Mouse (Mus musculus): Measurements from ENCODE around the gene Ift20. TPM values are rescaled to one million over a fixed set of nuclear protein-coding genes. Genes with fewer than 3 reads are reported as not detected.

Ift20 gene
- total RNA-seq (2017) = 150 and 174 TPM in 2 replicates

DNA sequence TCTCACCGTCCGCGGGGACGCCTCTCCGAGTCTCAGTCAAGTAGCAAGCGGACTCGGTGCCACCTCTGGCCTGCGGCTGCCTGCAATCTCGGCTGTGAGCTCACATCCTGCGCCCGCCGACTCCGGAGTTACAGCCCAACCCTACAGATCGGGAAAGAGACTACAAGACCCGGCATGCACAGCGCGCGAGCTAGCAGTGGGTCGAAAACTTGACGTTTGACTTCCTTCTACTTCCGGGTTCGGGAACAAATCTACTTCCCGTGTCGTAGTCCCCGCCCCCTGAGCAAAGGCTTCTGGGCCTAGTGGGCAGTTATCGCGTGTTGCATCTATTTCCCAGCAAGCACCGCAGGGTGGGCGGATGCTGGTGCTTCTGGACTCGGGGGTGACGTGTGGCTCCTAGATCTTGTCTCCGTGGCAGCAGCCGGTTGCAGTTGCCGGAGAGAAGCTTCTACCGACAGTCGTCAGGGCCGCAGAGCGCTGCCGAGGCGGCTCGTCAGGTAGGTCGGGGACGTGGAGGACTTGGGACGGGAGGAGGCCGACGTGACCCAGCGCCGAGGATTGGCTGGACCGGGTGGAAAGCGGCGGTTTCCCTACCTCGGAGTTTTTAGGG lies at the start of gene Ift20, which contains the start of gene Tnfaip1:
TSS of gene Ift20 (plus strand) at position 282 of the 610 bp plus-strand sequence.
TSS of gene Tnfaip1 (minus strand) at position 253 of the 610 bp plus-strand sequence.
- peak; percentile 95 for ATAC-seq (replicated peaks; ENCODE audit: low read depth, poor library complexity, severe bottlenecking)

GRCm38 (mm10) chr11:78488168-78488567 lies 48.0 kb upstream of the Ift20 start:
- peak; percentile 86 for ATAC-seq (replicated peaks; ENCODE audit: low read depth, poor library complexity, severe bottlenecking)

DNA sequence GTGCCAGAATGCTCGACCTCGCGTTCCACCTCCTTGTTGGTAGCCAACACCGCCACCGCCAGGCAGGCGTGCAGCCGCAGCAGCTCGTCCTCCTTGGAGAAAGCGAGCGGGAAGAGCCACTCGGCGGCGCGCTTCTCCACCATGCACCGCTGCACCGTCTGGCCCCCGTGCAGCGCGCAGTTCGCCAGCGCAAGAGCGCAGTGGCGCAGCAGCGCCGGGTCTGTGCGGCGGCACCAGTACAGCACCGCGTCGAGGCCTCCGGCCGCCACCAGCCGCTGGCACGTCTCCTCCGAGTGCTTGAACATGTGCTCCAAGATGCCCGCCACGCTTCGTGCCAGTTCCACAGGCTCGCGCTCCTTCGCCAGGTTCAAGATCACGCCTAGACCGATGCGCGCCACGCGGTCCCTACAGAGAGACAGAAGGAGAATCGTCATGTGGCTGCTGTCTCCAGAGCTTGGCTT lies 45.4 kb upstream of the Ift20 start:
- ATAC-seq (replicated peaks; ENCODE audit: low read depth, poor library complexity, severe bottlenecking) = peak; percentile 46

GRCm38 (mm10) chr11:78495904-78496303 lies 40.3 kb upstream of the Ift20 start:
- ATAC-seq (replicated peaks; ENCODE audit: low read depth, poor library complexity, severe bottlenecking) = peak; percentile 24; the same call in 1 of the 2 replicates

DNA sequence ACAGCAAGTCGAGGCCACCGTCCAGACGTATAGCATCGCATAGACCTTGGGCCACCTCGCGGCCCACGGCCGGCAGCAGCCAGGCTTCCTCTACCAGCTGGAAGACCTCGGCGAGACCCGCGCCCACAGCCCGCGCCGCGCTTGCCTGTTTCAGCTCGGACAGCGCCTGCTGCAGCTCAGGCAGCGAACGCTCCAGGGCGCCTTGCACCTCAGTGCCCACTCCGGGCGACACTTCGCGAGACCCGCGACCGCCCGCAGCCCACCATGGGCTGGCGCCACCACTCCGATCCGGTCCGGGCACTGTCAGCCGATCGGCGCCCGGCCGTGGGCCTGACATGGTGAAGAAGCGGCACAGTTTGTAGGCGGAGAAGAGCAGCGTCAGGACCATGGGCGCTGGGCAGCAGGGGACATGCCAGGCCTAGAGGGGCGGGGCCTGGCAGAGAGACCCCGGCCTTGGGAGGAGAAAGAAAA lies 39.1 kb upstream of the Ift20 start:
- ATAC-seq (replicated peaks; ENCODE audit: low read depth, poor library complexity, severe bottlenecking) = no peak

DNA sequence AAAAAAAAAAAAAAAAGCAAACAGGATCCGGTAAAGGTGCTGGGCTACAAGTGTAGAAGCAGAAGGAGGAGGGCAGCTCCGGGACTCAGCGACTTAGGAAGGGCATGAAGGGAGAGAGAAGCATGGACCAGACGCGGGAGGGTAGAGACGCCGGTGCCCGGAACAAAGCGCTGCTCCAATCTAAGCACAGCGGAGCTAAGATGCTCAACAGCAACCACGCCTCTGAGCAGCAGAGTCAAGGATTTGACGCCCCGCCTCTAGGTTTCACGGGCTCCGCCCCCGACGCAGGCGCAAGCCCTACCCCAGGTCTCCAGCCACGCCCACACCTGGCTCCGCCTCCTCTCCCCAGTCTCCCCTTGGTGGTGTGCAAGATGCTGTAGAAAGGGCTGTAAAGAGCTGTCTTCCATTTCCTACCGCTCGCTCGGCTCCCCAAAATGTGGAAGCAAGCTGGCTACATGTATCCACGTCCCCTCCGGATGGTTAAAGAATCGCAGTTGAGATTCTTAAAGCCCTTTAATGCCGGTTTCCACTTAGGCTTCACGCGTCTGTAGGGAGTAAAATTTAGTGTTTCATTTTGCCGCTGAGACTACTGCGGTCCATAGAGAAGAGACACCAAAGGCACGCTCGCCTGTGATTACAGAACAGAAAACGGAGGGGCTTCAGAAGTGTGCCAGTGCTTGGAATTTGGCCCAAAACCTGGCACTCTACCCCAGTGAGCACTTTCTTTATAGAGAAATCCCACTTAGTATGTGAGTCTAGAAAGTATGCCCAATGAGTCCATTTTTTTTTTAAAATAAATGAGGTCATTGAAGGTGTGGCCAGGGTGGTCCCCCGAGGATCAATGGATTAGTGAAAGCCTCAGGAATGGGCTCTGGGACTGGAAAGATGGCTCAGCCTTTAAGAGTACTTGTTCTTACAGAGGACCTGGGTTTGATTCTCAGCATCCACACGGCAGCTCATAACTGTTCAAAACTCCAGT lies 38.3 kb upstream of the Ift20 start, which contains the start of gene Sarm1:
TSS of gene Sarm1 (minus strand) at position 211 of the 979 bp plus-strand sequence.
- peak; percentile 96 for ATAC-seq (replicated peaks; ENCODE audit: low read depth, poor library complexity, severe bottlenecking)

DNA sequence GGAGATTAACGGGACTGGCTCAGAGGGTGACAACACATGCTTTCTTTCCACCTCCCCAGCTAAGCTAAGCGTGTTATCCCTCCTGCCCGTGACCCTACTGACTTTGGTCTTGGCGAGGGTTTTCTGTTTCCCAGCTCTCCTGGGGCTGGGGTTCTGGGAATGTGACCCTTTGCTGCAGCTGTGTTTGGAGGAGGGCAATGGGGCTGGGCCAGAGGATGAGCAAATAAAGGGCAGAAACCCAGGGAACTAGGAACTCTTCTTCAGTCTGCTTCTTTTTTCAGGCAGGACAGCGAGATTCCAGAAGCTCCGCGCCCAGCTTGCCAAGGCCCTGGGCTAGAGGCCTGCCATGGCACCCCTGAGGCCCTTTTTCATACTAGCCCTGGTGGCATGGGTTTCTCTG lies 37.2 kb upstream of the Ift20 start, which contains the start of gene Vtn:
TSS of gene Vtn (plus strand) at position 88 of the 400 bp plus-strand sequence.
- ATAC-seq (replicated peaks; ENCODE audit: low read depth, poor library complexity, severe bottlenecking) = no peak

GRCm38 (mm10) chr11:78499543-78499942 lies 36.6 kb upstream of the Ift20 start:
- no peak for ATAC-seq (replicated peaks; ENCODE audit: low read depth, poor library complexity, severe bottlenecking)

DNA sequence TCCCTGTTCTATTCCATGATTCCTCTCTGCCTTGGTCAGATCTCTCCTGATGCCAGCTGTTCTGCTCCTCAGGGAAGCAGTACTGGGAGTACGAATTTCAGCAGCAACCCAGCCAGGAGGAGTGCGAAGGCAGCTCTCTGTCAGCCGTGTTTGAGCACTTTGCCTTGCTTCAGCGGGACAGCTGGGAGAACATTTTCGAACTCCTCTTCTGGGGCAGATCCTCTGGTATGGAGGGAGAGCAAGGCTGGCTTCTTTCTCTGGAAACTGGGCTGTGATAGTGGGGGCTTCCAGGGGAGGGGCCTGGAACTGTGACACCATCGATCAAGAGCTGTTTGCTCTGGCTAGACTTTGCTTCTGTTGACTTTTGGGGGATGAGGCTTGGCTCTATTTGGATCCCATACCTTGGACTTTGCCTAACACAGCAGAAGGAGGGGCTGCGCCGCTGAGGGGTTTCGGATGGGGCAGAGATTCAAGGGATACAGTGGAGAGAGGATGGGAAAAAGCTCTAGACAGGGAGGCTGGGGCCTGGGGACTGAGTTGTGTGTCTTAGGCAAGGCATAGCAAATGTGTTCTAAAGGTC lies 35.4 kb upstream of the Ift20 start:
- no peak for ATAC-seq (replicated peaks; ENCODE audit: low read depth, poor library complexity, severe bottlenecking)

DNA sequence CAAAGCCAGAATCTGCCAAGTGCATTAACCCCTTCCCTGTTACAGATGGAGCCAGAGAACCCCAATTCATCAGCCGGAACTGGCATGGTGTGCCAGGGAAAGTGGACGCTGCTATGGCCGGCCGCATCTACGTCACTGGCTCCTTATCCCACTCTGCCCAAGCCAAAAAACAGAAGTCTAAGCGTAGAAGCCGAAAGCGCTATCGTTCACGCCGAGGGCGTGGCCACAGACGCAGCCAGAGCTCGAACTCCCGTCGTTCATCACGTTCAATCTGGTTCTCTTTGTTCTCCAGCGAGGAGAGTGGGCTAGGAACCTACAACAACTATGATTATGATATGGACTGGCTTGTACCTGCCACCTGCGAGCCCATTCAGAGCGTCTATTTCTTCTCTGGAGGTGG lies 34.6 kb upstream of the Ift20 start:
- ATAC-seq (replicated peaks; ENCODE audit: low read depth, poor library complexity, severe bottlenecking) = no peak

DNA sequence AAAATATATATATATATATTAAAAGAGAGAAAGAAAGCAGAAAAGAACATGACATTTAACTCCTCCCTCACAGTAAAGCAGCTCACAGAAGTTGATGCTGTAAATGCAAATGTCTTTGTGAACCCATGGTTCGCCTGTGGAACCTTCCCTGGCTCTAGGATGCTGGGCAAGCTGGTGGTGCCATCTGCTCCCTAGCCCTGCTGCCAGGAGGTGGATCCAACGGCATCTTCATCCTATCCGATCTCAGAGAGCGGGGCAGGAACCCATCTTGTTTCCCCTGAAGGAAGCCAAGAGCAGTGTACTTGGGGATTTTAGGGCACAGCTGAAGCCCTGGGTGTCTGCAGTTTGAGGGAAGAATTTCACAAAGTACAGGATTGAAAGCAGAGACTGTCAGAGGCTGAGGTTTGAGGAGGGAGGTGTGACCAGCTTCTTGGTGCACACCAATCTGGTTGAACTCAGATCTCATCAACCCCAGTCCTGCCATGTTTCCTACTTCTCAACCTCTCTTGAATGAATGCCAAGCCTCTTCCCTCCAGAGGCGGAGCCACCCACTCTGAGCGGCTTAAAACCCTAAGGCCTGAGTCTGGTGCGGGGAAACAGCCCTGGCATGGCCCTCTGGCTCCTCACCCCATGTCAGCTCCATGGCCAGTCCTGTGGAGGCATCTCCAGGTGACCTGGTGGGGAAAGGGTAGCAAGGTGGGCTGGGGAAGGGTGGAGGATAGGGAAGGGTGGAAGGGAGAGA lies 33.1 kb upstream of the Ift20 start, which contains the start of gene Sebox:
TSS of gene Sebox (plus strand) at position 539 of the 742 bp plus-strand sequence.
- ATAC-seq (replicated peaks; ENCODE audit: low read depth, poor library complexity, severe bottlenecking) = no peak

DNA sequence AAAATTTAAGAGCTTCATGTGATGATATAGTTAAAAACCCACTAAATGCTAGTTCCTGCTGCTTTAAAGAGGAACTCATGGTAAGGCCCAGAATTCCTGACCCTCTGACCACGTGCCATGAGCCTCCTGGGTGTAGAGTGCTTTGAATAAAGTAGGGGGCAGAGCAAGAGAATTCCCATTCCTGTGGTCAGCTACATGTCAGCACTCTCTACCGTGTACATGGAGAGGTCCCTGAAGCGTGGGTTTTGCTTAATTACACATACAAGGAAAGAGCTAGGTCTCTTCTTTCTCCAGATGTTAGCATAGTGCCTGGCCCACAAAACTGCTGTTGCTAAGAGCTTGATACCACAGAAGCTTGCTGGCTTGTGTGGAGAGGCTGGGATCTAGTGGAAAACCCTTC lies 30.7 kb upstream of the Ift20 start:
- no peak for ATAC-seq (replicated peaks; ENCODE audit: low read depth, poor library complexity, severe bottlenecking)

- ATAC-seq (replicated peaks; ENCODE audit: low read depth, poor library complexity, severe bottlenecking) = no peak
These were observed 27.0 kb upstream of the Ift20 start for GRCm38 (mm10) chr11:78509148-78509547.

- peak; percentile 92 for ATAC-seq (replicated peaks; ENCODE audit: low read depth, poor library complexity, severe bottlenecking)
These were observed 23.9 kb upstream of the Ift20 start, which contains the start of the genes Tmem199 and Poldip2 for GRCm38 (mm10) chr11:78512025-78512957. TSS of gene Tmem199 (minus strand) at chr11:78512172. TSS of gene Poldip2 (plus strand) at chr11:78512193.

GRCm38 (mm10) chr11:78513106-78513790 lies 22.9 kb upstream of the Ift20 start:
- ATAC-seq (replicated peaks; ENCODE audit: low read depth, poor library complexity, severe bottlenecking) = no peak

- no peak for ATAC-seq (replicated peaks; ENCODE audit: low read depth, poor library complexity, severe bottlenecking)
These were observed 20.4 kb upstream of the Ift20 start for GRCm38 (mm10) chr11:78515549-78516325.

DNA sequence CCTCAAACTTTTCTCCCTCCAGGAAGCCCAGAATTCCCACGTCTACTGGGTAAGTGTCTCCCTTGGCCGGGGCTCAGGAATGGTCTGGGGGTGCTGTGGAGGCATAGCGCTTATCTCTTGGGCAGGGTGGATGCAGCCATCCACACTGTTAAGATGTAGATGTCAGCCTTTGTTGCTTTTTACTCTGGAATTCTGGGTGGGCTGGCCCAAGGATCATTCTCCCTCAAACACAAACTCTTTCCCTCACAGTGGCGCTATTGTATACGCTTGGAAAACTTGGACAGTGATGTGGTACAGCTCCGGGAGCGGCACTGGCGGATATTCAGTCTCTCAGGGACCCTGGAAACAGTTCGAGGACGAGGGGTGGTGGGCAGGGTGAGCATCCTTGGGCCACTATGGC lies 17.2 kb upstream of the Ift20 start:
- no peak for ATAC-seq (replicated peaks; ENCODE audit: low read depth, poor library complexity, severe bottlenecking)

Data from common myeloid progenitor, adult 5-6 weeks (primary cell).